Mouse (Mus musculus): ENCODE measurements around the gene Disc1. TPM values are rescaled to one million over a fixed set of nuclear protein-coding genes. Genes with fewer than 3 reads are reported as not detected.

Disc1 gene
- total and polyA plus RNA-seq, 3 experiments = not detected

GRCm38 (mm10) chr8:125309985-125310384 is 256.0 kb downstream of the Disc1 start:
- dilution Hi-C loops (cut with MboI; ENCODE audit: extremely low pct_ligation_motif_present, extremely low pct_unique_long_range_greater_than_20kb, low sequenced_read_pairs) = no loop called here
- H3K79me2 ChIP-seq (replicated peaks; ENCODE audit: control insufficient read depth, extremely low read depth, insufficient read depth, poor library complexity, severe bottlenecking) = no peaks in the 10 kb centered on the region
- no peak overlapping the region for H3K4me2 ChIP-seq (ENCODE audit: insufficient read depth, low read depth, poor library complexity, severe bottlenecking)
- no peaks in the 10 kb centered on the region for H3K36me3 ChIP-seq (replicated peaks in 1 of 2; ENCODE audit: control insufficient read depth in 1 of 2, insufficient read depth in 1 of 2, low read length in 1 of 2)
- H3K27ac ChIP-seq (ENCODE audit: insufficient read depth, low read depth) = no peak overlapping the region
- TF ChIP-seq GABPA (IDR thresholded peaks at IDR 0.05; ENCODE audit: insufficient replicate concordance, low read depth, low read length) (no peak), HCFC1 (IDR thresholded peaks at IDR 0.05; ENCODE audit: low read depth, low read length) (no peak), JUN (IDR thresholded peaks at IDR 0.05; ENCODE audit: insufficient read depth, low read depth, low read length) (no peak), POLR2A (IDR thresholded peaks at IDR 0.05; ENCODE audit: low read depth, low read length) (no peak), MAZ (IDR thresholded peaks at IDR 0.05; ENCODE audit: low read depth, low read length) (no peak), KAT2A (IDR thresholded peaks at IDR 0.05; ENCODE audit: insufficient replicate concordance, low read length) (no peak), ETS1 (conservative IDR thresholded peaks at IDR 0.05; ENCODE audit: low read depth, low read length) (no peak), E2F4 (IDR thresholded peaks at IDR 0.05; ENCODE audit: insufficient replicate concordance, low read depth, low read length) (no peak), PAX5 (IDR thresholded peaks at IDR 0.05; ENCODE audit: low read length) (no peak), SIN3A (IDR thresholded peaks at IDR 0.05; ENCODE audit: low read length) (no peak), RAD21 (IDR thresholded peaks at IDR 0.05; ENCODE audit: low read depth, low read length) (no peak), NELFE (IDR thresholded peaks at IDR 0.05; ENCODE audit: low read depth, low read length) (no peak), JUND (conservative IDR thresholded peaks at IDR 0.05; ENCODE audit: low read depth, low read length) (no peak), CHD2 (IDR thresholded peaks at IDR 0.05; ENCODE audit: low read length) (no peak), MEF2A (IDR thresholded peaks at IDR 0.05; ENCODE audit: borderline replicate concordance, low read depth, low read length) (no peak), MAFK (IDR thresholded peaks at IDR 0.05; ENCODE audit: insufficient replicate concordance, low read length) (no peak), ZKSCAN1 (IDR thresholded peaks at IDR 0.05; ENCODE audit: borderline replicate concordance, low read depth, low read length) (no peak), MAX (IDR thresholded peaks at IDR 0.05; ENCODE audit: low read length) (no peak), SMC3 (IDR thresholded peaks at IDR 0.05; ENCODE audit: low read depth, low read length) (no peak)
- no peak for DNase-seq (ENCODE audit: extremely low read depth)
- H3K27me3 ChIP-seq (replicated peaks) = peaks cover 1% of the 10 kb centered on the region
- peaks cover 3% of the 10 kb centered on the region for H3K9me3 ChIP-seq (replicated peaks; ENCODE audit: low read length)
- no peak overlapping the region for H3K4me3 ChIP-seq (replicated peaks in 1 of 3; ENCODE audit: low read depth in 2 of 3, low read length in 2 of 3, poor library complexity in 1 of 3)
- H3K4me1 ChIP-seq (ENCODE audit: control insufficient read depth in 1 of 2, insufficient read depth in 2 of 2) = peaks cover 0 to 13% of the 10 kb centered on the region in 2 experiments; a peak in 2 of 4 replicates
- H3K9ac ChIP-seq (ENCODE audit: insufficient read depth, low read depth) = no peak overlapping the region
- in situ Hi-C loops (cut with MboI; ENCODE audit: low pct_ligation_motif_present, low pct_unique_long_range_greater_than_20kb, low sequenced_read_pairs) = no loop called here

Other genes starting within 250 kb of the Disc1 start
- 73.6 and 89.1 TPM in 2 replicates for gene Gnpat, start 191.2 kb upstream of the Disc1 start, total RNA-seq (2012; rRNA removed)
- 52.5 and 62.3 TPM in 2 replicates for gene Gnpat, start 191.2 kb upstream of the Disc1 start, total RNA-seq (2014; rRNA removed)
- gene Gnpat, start 191.2 kb upstream of the Disc1 start, polyA plus RNA-seq (2012; ENCODE audit: insufficient read length, low read depth) = 77.3 and 91.5 TPM in 2 replicates
- gene 2810004N23Rik, start 191.1 kb upstream of the Disc1 start, total RNA-seq (2012; rRNA removed) = 47.6 and 61.6 TPM in 2 replicates
- gene 2810004N23Rik, start 191.1 kb upstream of the Disc1 start, total RNA-seq (2014; rRNA removed) = 45.1 and 51.4 TPM in 2 replicates
- gene 2810004N23Rik, start 191.1 kb upstream of the Disc1 start, polyA plus RNA-seq (2012; ENCODE audit: insufficient read length, low read depth) = 75.7 and 76.8 TPM in 2 replicates
- gene Exoc8, start 156.5 kb upstream of the Disc1 start, total RNA-seq (2012; rRNA removed) = 11.2 and 13.6 TPM in 2 replicates
- 9.4 and 10.7 TPM in 2 replicates for gene Exoc8, start 156.5 kb upstream of the Disc1 start, total RNA-seq (2014; rRNA removed)
- gene Exoc8, start 156.5 kb upstream of the Disc1 start, polyA plus RNA-seq (2012; ENCODE audit: insufficient read length, low read depth) = 5.9 and 6.4 TPM in 2 replicates
- gene Sprtn, start 156.3 kb upstream of the Disc1 start, total RNA-seq (2012; rRNA removed) = 16.0 and 18.2 TPM in 2 replicates
- 19.2 and 23.0 TPM in 2 replicates for gene Sprtn, start 156.3 kb upstream of the Disc1 start, total RNA-seq (2014; rRNA removed)
- 23.4 and 26.5 TPM in 2 replicates for gene Sprtn, start 156.3 kb upstream of the Disc1 start, polyA plus RNA-seq (2012; ENCODE audit: insufficient read length, low read depth)
- 19.3 and 34.7 TPM in 2 replicates for gene Egln1, start 104.9 kb upstream of the Disc1 start, total RNA-seq (2012; rRNA removed)
- 24.7 and 31.0 TPM in 2 replicates for gene Egln1, start 104.9 kb upstream of the Disc1 start, total RNA-seq (2014; rRNA removed)
- 17.9 and 19.0 TPM in 2 replicates for gene Egln1, start 104.9 kb upstream of the Disc1 start, polyA plus RNA-seq (2012; ENCODE audit: insufficient read length, low read depth)
- 62.9 and 68.0 TPM in 2 replicates for gene Tsnax, start 41.2 kb upstream of the Disc1 start, total RNA-seq (2012; rRNA removed)
- gene Tsnax, start 41.2 kb upstream of the Disc1 start, total RNA-seq (2014; rRNA removed) = 47.8 and 48.0 TPM in 2 replicates
- gene Tsnax, start 41.2 kb upstream of the Disc1 start, polyA plus RNA-seq (2012; ENCODE audit: insufficient read length, low read depth) = 71.5 and 75.0 TPM in 2 replicates